Mouse (Mus musculus) right cerebral cortex, postnatal 10 days (tissue): ENCODE measurements at regions not wholly inside any gene's neighbourhood (a gene's known extent, or its start where the extent isn't known, plus 50 kb on each side); places are given as distances from the start of the nearest gene placed in this dataset.

ENCODE experiments used
- DNase-seq, 2 experiments: peaks; one replicate each; pipeline ENCODE4 v3.0.0; 2021; ENCODE audit warnings: low spot score in 2 of 2

DNA sequence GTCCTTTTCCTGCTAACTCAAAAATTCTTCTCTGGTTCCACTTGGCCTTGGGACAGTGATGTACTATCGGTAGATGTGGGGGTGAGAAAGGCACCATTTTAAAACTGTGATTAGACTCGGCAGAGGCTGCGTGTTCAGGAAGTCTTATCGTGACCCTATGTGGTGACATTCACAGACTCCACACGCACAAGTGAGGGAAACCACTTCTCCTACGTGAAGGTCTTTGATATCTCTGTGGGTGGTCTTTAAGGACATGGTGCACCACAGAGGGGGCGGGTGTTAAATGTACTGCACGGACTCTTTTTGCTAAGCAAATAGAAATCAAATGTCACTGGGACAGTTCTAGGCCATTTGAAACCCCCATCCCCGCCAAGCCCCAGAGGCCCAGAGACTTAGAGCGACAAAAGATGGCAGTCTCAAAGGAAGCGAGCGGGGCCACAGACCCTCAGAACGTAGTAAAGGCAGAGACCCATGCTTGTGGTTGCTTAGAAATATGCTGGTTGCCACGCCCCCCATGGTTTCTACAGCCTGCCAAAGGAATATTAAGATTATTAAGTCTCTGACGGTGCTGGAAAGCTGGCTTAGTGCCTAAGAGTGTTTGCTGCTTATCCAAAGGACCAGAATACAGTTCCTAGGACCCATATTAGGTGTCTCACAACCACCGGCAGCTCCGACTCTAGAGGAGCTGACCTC is 73.6 kb upstream of the Slc45a1 start:
- DNase-seq, result no peak

DNA sequence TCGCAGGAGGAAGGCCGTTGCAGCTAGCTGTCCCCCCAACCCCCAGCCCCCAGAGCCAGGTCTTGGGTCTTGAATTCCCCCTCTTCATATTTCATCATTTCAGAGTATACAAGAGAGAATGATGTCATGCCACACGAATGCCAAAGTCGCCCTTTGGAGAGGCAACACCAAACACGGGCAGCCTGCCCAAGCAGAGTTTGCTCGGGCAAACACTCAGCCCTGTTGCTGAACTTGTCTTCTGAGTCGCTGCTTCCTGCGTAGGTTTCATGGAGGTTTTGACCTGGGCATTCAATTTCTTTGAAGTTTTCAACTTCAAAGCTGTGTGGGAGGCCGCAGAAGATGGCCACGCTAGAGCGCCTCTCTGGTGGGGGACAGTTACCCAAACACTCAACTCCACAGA is 72.8 kb upstream of the Slc45a1 start:
- DNase-seq, result no peak

DNA sequence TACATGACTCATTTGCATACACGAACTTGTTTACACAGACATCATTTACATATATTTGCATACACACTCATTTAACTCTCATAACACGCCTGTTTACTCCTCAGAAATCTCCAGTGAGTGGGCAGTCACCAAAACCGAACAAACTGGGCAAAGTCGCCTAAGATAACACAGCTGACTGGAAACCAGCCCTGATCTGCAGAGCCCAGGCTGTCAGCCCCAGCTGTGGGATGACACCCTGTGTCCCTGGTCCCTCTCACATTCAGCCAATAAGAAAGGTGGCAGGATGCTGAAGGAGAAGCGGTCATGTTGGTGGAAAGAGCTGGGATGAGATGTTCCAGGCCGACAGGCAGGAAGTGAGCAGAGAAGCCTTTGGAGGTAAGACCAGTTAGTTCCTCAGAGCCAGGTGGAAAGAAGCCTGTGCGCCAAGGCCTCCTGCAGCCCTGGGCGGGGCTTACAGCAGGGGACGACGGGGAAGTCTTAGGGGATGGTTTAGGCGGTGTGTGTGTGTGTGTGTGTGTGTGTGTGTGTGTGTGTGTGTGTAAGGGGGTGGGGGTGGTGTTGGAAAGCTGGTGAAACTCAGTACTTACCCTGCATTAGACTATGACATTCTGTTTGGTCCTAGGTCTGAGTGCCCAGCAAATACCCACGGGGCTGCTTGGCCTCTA is 69.8 kb upstream of the Slc45a1 start:
- DNase-seq, result no peak

DNA sequence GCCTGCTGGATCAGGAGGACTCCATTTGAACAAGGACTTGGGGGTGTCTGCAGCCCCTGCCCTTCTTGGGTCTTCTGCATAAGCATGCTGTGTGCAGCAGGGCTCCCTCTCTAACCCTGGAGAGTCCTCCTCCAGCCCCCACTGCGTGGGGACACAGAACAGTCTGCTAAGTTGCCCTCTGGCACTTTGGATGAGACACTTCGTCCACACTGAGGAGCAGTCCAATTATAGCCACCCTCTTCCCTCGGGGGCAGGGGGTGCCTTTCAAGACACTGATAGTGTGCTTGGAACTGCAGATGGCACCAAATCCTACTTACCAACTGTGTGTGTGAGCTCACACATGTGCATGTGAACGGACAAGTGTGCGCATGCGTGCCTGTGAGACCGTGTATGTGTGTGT is 65.9 kb upstream of the Slc45a1 start:
- DNase-seq, result no peak

DNA sequence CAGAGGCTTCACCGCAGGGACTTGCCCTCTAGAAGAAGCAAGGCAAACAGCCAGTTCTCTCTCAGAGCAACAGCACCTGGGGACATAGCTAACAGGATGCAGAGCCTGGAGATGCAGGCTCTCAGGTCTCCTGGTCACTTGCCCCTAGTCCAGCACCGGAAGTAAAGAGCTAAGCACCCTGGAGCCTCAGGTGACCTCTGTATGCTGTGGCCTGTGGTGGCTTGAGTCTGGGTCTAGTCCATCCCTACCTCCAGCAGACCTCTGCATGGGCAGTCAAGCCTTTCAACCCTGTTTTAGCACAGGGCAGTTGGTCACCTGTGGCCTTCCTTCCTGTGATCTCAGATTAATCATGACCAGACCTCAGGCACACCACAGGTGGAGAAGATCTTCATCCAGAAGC is 63.1 kb upstream of the Slc45a1 start:
- no peak for DNase-seq

DNA sequence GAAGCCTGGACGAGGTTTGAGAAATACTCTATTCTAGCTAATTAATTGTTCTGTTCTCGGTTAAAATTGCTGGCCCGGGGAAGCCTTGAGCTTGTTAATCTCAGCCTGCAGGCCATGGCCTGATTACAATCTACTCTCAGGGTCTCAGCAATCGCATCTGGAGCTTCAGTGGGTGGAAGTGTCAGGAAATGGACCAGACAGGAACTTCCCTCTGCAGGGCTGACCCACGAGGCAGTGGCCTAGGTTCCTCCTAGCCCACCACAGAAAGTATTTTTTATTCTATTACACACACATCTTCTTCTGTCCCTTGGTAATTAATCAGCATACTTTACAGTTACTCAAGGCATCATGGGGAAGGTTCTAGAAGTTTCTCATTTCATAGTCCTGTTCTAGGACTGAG is 61.3 kb upstream of the Slc45a1 start:
- DNase-seq, result no peak

DNA sequence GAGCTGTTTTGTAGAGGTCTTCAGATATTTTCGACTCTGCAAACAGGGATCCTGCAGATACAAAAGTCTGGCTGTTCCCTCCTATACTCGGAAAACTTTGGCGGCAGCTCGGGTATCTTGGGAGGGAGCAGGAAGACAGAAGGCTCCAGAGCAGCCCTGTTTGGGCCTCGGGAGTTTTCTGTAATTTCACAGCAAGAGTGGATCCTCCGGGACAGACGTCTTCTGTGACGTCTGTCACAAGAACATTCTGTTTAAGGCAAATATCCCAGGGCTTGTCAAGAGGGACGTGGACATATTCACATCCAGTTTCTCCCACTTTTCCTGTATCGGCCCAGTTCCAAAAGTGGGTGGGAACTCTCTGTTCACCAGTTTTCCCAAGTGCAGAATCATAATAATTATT is 60.9 kb upstream of the Slc45a1 start:
- DNase-seq, result no peak

DNA sequence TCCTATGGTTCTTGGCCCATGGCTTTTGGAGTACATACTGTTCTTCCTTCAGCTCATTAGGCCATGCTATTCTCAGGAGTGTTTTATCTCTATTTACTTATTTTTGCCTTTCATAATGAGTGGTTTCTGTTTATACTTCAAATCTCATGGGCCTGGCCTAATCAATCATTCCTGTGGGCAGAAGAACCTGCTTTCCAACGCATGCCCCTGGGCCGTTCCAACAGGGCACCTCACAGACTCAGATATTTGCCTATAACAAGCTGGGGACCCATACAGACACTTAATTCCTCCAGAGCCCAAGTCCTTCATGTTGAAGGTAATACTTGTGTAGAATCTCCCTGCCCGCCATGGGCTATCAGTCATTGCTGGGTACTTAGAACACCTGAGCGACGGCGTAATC is 59.7 kb upstream of the Slc45a1 start:
- DNase-seq, result no peak

DNA sequence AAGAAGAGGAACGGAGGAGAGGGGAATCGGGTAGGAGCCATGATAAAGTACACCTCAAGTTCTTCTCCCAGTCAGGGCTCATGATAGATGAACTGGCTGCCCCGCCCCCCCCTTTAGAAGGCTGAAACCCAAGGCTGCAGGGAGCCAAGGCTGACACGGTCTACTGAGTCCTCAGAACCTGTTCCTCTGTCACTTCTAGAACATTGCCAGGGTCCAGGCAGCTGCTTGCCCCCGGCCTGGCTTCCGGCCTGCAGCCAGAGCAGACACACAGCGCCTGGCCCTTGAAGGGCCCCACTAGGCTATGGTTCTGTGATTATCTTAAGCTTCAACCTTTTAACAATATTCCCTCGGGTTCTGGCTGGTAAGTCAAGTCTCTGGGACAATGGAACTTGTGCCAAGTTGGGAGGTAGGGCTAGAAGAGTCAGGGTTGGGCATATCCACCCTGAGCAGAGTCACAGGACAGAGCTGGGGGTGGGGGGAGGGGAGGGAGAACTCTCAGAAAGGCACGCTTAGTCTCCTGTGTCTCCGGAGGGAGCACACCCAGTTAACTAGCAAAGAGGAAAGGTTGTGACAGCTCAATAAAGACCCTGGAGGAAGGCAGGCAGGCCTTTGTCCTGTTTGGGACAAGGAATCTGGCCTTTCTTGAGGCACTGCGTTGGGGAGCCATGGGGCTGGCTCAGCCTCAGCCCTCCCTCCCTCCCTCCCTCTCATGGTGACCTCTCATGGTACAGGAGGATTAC is 57.6 kb upstream of the Slc45a1 start:
- no peak for DNase-seq

DNA sequence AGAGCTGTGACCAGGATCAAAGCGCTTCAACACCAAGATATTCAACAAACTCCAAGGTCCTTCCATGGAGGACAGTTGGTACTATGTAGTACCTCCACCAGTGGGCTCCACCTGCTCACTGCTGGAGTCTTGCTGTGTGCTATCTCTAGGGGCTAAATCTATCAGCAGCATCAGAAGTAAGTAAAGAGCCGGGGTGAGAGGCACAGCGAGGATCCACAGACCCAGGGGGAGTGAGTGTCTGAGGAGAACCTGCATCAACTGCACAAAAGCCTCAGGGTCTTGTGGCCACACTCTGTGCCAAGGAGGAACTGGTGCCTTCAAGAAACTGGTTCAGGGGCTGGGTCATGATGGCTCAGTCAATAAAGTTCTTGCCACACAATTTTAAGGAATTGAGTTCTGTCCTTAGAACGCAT is 56.6 kb upstream of the Slc45a1 start:
- DNase-seq, result peak in 1 of 2 experiments; percentile 52

DNA sequence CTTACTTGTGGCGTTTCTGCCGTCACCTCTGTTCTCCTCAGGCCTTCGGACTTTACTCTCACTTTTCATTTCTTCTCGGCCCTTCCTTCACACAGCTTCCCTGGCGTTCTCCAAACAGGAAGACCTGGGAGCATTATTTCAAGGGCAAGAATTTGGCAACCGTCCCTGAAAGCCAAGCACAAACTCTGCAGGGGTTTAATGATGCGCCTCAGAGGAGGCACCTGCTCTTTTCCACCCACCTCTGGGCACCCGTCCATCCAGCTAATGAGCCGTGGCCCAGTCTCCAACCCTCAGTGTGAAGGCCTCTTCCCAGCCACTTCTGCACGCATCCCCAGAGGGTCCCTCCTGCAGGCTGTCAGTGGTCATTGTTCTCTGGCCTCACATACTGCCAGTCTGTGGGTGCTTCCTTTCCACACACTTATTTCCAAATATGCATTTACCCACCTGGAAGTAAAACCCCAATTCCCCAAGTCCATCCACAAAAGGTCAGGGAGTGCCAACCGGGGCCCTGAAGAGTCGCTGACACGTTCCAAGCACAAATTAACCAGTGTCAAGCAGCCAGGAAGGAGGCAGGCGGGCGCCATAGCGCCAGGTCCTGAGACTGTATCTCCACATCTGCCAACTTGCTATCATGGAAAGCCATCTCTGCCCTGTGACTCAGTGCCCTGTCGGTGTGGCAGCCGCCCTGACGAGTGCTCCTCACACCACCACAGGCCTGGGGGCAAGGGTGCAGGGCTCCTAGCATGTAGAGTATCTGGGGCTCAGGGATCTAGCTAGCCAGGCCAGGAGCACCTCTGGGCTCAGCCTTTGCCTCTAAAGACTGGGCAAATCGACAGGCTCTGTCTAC is 56.0 kb upstream of the Slc45a1 start:
- no peak for DNase-seq

DNA sequence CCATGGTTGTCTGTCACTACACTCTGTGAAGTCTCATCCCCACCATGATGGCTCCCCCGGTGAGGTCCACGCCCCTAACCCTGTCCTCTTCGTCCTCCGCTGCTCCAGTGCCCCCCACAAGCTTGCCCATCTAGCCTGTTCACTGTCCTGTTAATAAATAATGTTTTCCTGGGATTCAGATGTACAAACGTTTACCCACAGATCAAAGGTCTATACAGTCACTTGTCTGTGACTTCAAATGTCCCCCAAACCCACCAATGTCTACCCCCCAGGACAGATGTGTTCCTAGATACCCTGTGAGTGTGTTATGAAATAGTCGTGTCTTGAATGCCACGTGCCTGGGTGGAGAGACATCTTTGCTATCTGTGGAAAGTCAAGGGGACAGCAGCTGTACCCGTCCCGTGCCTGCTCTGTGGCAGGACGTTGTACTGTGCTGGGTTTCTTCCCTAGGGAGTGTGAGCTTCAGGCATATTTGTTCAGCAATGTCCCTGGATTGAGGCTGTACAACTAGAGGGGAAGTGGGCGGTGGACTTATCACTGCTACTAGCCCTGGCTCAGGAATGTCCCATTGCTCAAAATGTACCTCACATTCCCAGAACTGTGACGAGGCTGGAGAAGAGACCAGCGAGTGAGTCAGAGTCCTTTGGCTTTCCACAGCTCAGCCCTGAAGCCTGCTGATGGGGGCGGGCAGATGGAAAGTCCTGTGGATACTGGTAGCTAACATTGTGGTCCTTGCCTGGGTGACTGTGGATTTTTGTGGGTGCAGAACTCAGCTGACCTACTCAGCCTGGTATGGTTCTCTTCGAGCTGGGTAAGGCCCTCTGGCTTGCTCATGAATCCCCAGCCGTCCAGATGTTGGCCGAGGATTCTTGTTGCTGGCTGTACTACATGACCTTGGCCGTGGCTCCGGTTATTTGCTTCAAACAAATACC is 55.1 kb upstream of the Slc45a1 start:
- no peak for DNase-seq

DNA sequence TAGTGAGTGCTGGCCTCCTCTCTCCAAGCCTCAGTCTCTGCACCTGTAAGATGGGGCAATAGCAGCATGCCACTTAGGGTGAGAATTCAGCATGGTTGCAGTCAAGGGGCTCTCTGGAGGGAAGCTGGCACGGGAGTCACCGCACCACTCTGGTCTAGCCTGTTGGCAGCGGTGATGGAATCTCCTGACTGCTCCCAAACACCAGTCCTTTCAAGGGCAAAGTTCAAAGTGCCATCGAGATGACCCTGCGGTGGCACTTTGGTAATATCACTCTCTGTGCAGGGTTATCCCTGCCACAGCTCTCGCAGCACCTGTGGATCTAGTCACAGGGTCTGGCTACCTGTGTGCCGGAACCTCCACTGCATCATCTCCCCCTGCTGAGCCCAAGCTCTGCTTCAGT is 54.3 kb upstream of the Slc45a1 start:
- DNase-seq, result no peak

DNA sequence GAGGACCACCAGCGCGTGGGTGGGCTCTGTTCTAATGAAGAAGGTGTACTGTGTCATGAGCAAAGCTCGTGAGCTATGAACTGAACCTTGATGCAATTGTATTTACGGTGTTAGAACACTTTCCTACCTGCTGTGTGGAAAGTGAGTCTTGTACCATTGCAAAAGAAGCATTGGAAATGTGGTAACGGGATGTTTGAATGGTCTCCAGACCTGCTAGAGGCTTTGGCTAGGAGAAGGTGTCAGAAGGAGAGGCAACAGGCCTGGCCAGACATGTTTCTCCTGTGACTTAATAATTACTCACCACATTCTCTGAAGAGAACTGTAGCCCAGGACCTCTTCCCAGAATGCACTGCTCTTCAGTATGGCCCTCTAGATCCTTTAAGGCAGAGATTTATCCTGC is 51.3 kb upstream of the Slc45a1 start:
- no peak for DNase-seq
